Mouse (Mus musculus) neural tube, embryonic 10.5 days (tissue): ENCODE measurements around the gene Gm6902.
"Not testable (repeated sequence)": the region's sequence is repeated elsewhere in the genome, so short reads cannot be mapped to it uniquely, and the experiment has no call there.

Source experiments
- DNase-seq: peaks from one replicate; pipeline ENCODE4 v3.0.0-alpha.2; 2017; ENCODE audit warnings: low spot score; ENCODE audit errors: extremely low spot score

Gm6902 gene

DNA sequence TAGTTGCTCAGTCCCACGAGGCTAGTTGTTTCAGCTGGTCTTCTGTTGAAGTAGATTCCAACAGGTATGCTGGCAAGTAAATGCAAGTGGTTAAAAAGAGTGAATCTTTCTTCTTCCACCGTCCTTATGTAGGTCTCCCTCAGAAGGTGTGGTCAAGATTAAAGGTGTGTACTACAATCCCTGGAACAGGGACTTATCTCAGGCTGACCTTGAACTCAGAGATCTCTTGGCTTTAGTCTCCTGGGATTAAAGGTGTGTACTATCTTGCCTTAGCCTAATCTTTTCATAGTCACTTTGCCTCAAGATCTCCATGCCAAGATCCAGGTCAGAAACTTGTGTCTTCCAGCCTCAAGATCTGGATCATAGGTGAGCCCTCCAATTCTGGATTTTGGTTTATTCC is at the start of gene Gm6902:
Gene Gm6902, minus strand, starts transcription at position 101 of the 400 bp plus-strand sequence.
- not testable (repeated sequence) for DNase-seq

DNA sequence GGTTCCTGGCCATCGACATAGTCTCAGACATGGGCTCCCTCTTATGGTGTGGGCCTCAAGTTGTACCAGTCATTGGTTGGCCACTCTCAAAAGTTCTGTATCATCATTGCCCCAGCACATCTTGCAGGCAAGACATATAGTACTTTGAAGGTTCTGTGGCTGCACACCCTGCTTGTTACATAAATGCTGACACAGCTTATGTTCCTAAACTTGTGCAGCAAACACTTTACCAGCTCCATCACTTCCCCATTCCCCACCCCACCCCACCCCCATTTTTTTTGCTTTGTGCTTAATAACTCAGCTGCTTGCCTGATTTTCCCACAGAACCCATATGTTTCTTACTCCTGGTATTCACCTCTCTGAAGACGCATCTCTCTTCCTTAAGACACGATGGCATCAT is 22.2 kb upstream of the Gm6902 start, which contains the start of gene Nlrp4e:
Gene Nlrp4e, plus strand, starts transcription at position 301 of the 400 bp plus-strand sequence.
- not testable (repeated sequence) for DNase-seq

DNA sequence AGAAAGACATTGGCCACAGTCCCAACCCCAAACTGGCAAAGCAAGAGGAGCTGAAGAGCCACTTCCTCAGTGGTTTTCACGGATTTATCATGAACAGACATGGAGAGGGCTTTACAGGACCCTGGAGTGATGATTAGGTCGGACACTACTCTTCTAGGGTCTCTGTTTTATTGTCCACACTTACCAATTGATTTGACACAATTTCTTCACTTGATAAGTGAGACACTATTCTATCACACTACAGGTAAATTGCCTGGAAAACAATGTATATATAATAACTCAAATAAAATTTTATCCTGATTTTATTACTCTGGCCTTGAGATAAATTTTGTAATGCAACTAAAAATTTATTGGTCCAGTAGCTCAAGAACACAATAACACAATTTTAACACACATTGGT is 27.1 kb downstream of the Gm6902 start, which contains the start of gene Vmn1r166:
Gene Vmn1r166, minus strand, starts transcription at position 101 of the 400 bp plus-strand sequence.
- DNase-seq = not testable (repeated sequence)
